In genomic region chrX:51206432-51206831, GRCm38 (mm10) we compare ENCODE assay signal across 8 mouse cellular contexts. TPM values are rescaled to one million over a fixed set of nuclear protein-coding genes. Genes with fewer than 3 reads are reported as not detected.
DNase-seq lines count a peak whose midpoint lies in the region; ATAC-seq and TF ChIP-seq lines count a peak whose summit lies in the region.

Gene Mbnl3 (minus strand): TSS chrX:51206532.

- no peaks in the 10 kb centered on the region for H3K79me2 ChIP-seq in liver, adult 2 months (ENCODE audit: control insufficient read depth, insufficient read depth, low read length)

- peak within 1 kb of the TSS; percentile 61 for H3K4me2 ChIP-seq in embryonic facial prominence, embryonic 11.5 days (ENCODE audit: low read depth, low read length)
- peak within 1 kb of the TSS; percentile 78 for H3K4me2 ChIP-seq in intestine, embryonic 16.5 days (ENCODE audit: low read depth, low read length)
- peak within 1 kb of the TSS; percentile 81 for H3K4me2 ChIP-seq in neural tube, embryonic 13.5 days

- no peak for ATAC-seq in embryonic facial prominence, embryonic 11.5 days (replicated peaks; ENCODE audit: insufficient number of reproducible peaks, low FRiP score, low TSS enrichment, low read depth)
- no peak for ATAC-seq in intestine, embryonic 16.5 days
- no peak for ATAC-seq in neural tube, embryonic 13.5 days (ENCODE audit: low read depth)

- peak within 1 kb of the TSS; percentile 77 for H3K9ac ChIP-seq in liver, adult 2 months (ENCODE audit: low read depth, low read length)
- peak within 1 kb of the TSS; percentile 62 for H3K9ac ChIP-seq in embryonic facial prominence, embryonic 11.5 days (replicated peaks; ENCODE audit: low read length)
- H3K9ac ChIP-seq in intestine, embryonic 16.5 days (ENCODE audit: low read depth, low read length), result peak within 1 kb of the TSS; percentile 69
- peak within 1 kb of the TSS; percentile 58; the same call in 1 of the 2 replicates for H3K9ac ChIP-seq in neural tube, embryonic 13.5 days

- no peaks in the 10 kb centered on the region for H3K9me3 ChIP-seq in embryonic facial prominence, embryonic 11.5 days (replicated peaks; ENCODE audit: control insufficient read depth, low read length)
- H3K9me3 ChIP-seq in intestine, embryonic 16.5 days (ENCODE audit: control insufficient read depth, low read length), result no peaks in the 10 kb centered on the region
- H3K9me3 ChIP-seq in neural tube, embryonic 13.5 days, result no peaks in the 10 kb centered on the region

- H3K4me3 ChIP-seq in liver, adult 2 months (ENCODE audit: insufficient read depth, low read depth, low read length), result peak within 1 kb of the TSS; percentile 98
- peak within 1 kb of the TSS; percentile 51 for H3K4me3 ChIP-seq in embryonic facial prominence, embryonic 11.5 days (ENCODE audit: low read depth, low read length)
- H3K4me3 ChIP-seq in intestine, embryonic 16.5 days (ENCODE audit: low read length), result peak within 1 kb of the TSS; percentile 58
- H3K4me3 ChIP-seq in neural tube, embryonic 13.5 days, result peak within 1 kb of the TSS; percentile 49

- 0 out of 2 replicates have a peak, but pooled peaks cover 2% of the 10 kb centered on the region for H3K27me3 ChIP-seq in liver, adult 2 months (ENCODE audit: control insufficient read depth, insufficient read depth, low read length)
- no peaks in the 10 kb centered on the region; the same call in 1 of the 2 replicates for H3K27me3 ChIP-seq in embryonic facial prominence, embryonic 11.5 days (ENCODE audit: control insufficient read depth, insufficient read depth, low read length)
- H3K27me3 ChIP-seq in intestine, embryonic 16.5 days (replicated peaks; ENCODE audit: control insufficient read depth, insufficient read depth, low read length), result no peaks in the 10 kb centered on the region
- H3K27me3 ChIP-seq in neural tube, embryonic 13.5 days, result peaks cover 28% of the 10 kb centered on the region

- WGBS in liver, adult 2 months, result 37% methylated on average over 11 of the region's 11 CpGs
- WGBS in embryonic facial prominence, embryonic 11.5 days, result 40% methylated on average over 11 of the region's 11 CpGs
- WGBS in intestine, embryonic 16.5 days, result 35% methylated on average over 11 of the region's 11 CpGs
- WGBS in neural tube, embryonic 13.5 days, result 33% methylated on average over 11 of the region's 11 CpGs

- no peak for TF ChIP-seq CTCF in liver, adult 2 months (IDR thresholded peaks at IDR 0.05; ENCODE audit: low read depth, low read length)

- H3K36me3 ChIP-seq in liver, adult 2 months (ENCODE audit: control insufficient read depth, insufficient read depth, low read length), result no peaks in the 10 kb centered on the region
- H3K36me3 ChIP-seq in embryonic facial prominence, embryonic 11.5 days (replicated peaks; ENCODE audit: control insufficient read depth, insufficient read depth, low read depth, low read length), result no peaks in the 10 kb centered on the region
- no peaks in the 10 kb centered on the region for H3K36me3 ChIP-seq in intestine, embryonic 16.5 days (ENCODE audit: control insufficient read depth, insufficient read depth, low read length)
- no peaks in the 10 kb centered on the region for H3K36me3 ChIP-seq in neural tube, embryonic 13.5 days

- no peak within 1 kb of the TSS for H3K27ac ChIP-seq in liver, adult 2 months (replicated peaks; ENCODE audit: insufficient read depth, low read depth, low read length)
- H3K27ac ChIP-seq in embryonic facial prominence, embryonic 11.5 days (replicated peaks; ENCODE audit: low read depth, low read length), result peak within 1 kb of the TSS; percentile 72
- peak within 1 kb of the TSS; percentile 69 for H3K27ac ChIP-seq in intestine, embryonic 16.5 days (ENCODE audit: low read length)
- H3K27ac ChIP-seq in neural tube, embryonic 13.5 days (replicated peaks), result no peak within 1 kb of the TSS

- no peaks in the 10 kb centered on the region for H3K4me1 ChIP-seq in liver, adult 2 months (ENCODE audit: control insufficient read depth, insufficient read depth, low read length)
- H3K4me1 ChIP-seq in embryonic facial prominence, embryonic 11.5 days (ENCODE audit: control insufficient read depth, insufficient read depth, low read length), result no peaks in the 10 kb centered on the region
- no peaks in the 10 kb centered on the region for H3K4me1 ChIP-seq in intestine, embryonic 16.5 days (ENCODE audit: control insufficient read depth, insufficient read depth, low read length)
- no peaks in the 10 kb centered on the region for H3K4me1 ChIP-seq in neural tube, embryonic 13.5 days (replicated peaks)

- DNase-seq in liver, adult 2 months (ENCODE audit: extremely low read depth, low read depth, low spot score), result no peak
- no peak for DNase-seq in liver
- no peak for DNase-seq in embryonic facial prominence, embryonic 11.5 days (ENCODE audit: low spot score)
- no peak for DNase-seq in frontal cortex, adult 2 months (ENCODE audit: extremely low spot score in 1 of 2, low spot score in 1 of 2)
- no peak for DNase-seq in right cerebral cortex, postnatal 25 days
- no peak for DNase-seq in embryo, embryonic 10 days (ENCODE audit: low spot score)

- TF ChIP-seq POLR2A in liver, adult 2 months (IDR thresholded peaks at IDR 0.05; ENCODE audit: extremely low read depth, insufficient read depth, low read length), result no peak

RNA-seq across cellular contexts. Expression of gene Mbnl3, which starts in this region (rescaled TPM):
- 0.83 and 1.3 TPM in 2 replicates for total RNA-seq in liver, adult 2 months (2014; rRNA removed)
- polyA plus RNA-seq in liver, adult 2 months (2012; rRNA removed), result 0.18 and 0.22 TPM in 2 replicates
- 9.3 and 10.1 TPM in 2 replicates for polyA plus RNA-seq in embryonic facial prominence, embryonic 11.5 days (2014; fragmentation: Nextera tagmentation; extraction: Ambion mirVana)
- 7.8 and 9.1 TPM in 2 replicates for polyA plus RNA-seq in intestine, embryonic 16.5 days (2015; fragmentation: Nextera tagmentation; extraction: Ambion mirVana)
- 1.3 and 2.3 TPM in 2 replicates for polyA plus RNA-seq in neural tube, embryonic 13.5 days (2015; fragmentation: Nextera tagmentation; extraction: Ambion mirVana)
- 0.18 and 0.40 TPM in 2 replicates for polyA plus RNA-seq in frontal cortex, adult 2 months (2012; rRNA removed)

Comparison
In these comparisons a context has a peak if more than half of its experiments do, and no peak if none do; other contexts are left out.
1. H3K27ac ChIP-seq: peak in embryonic facial prominence, embryonic 11.5 days (single experiment) and intestine, embryonic 16.5 days (single experiment); none in liver, adult 2 months (single experiment) and neural tube, embryonic 13.5 days (single experiment).
2. Peak in every context shown above with its lines, with median percentiles within 50 percentile points of each other: H3K4me3 ChIP-seq, H3K9ac ChIP-seq and H3K4me2 ChIP-seq.